Mouse (Mus musculus) heart, adult 2 months (tissue): ENCODE measurements around the gene Sash3. TPM values are rescaled to one million over a fixed set of nuclear protein-coding genes. Genes with fewer than 3 reads are reported as not detected.
A peak's percentile ranks its signal among the peaks of the same experiment; 100 is the strongest.
"Not testable (repeated sequence)": the region's sequence is repeated elsewhere in the genome, so short reads cannot be mapped to it uniquely, and the experiment has no call there.

Source experiments
- DNase-seq, 2 experiments: peaks; one replicate each; pipeline ENCODE4 v3.0.0; 2021
- H3K27ac ChIP-seq: fragments of 200-600 bp; 2 replicates; pipeline ENCODE4 v1.8.1; 2022
- H3K27me3 ChIP-seq: fragments of 200-500 bp; 2 replicates; pipeline ENCODE4 v1.6.1; 2012; ENCODE audit warnings: mild to moderate bottlenecking, low read length, inconsistent platforms, mixed read lengths; ENCODE audit not compliant: control insufficient read depth, insufficient read depth
- H3K36me3 ChIP-seq: fragments of 200-500 bp; 2 replicates; pipeline ENCODE4 v1.6.1; 2012; ENCODE audit warnings: low read length, inconsistent platforms; ENCODE audit not compliant: control insufficient read depth, insufficient read depth
- H3K4me1 ChIP-seq: fragments of 200-500 bp; 2 replicates; pipeline ENCODE4 v1.6.1; 2011; ENCODE audit warnings: low read length; ENCODE audit not compliant: control insufficient read depth, insufficient read depth
- H3K4me3 ChIP-seq: fragments of 200-600 bp; 2 replicates; pipeline ENCODE4 v1.8.1; 2022
- H3K79me2 ChIP-seq: fragments of 200-500 bp; replicated peaks from 2 replicates; pipeline ENCODE4 v1.6.1; 2012; ENCODE audit warnings: mild to moderate bottlenecking, inconsistent platforms, low read length, moderate library complexity, mixed read lengths; ENCODE audit not compliant: control insufficient read depth, insufficient read depth
- H3K9ac ChIP-seq: fragments of 200-500 bp; 2 replicates; pipeline ENCODE4 v1.6.1; 2012; ENCODE audit warnings: low read depth, mild to moderate bottlenecking, control low read depth, inconsistent platforms, low read length, mixed read lengths
- CTCF ChIP-seq: fragments of 200-600 bp; IDR thresholded peaks from 2 replicates; pipeline ENCODE4 v1.8.1; 2022; ENCODE audit warnings: antibody characterized with exemption, mild to moderate bottlenecking, moderate library complexity
- EP300 ChIP-seq: fragments of 200-500 bp; IDR thresholded peaks from 2 replicates; pipeline ENCODE4 v1.6.1; 2011; ENCODE audit warnings: low read depth, low read length, control low read depth; ENCODE audit not compliant: insufficient read depth
- POLR2A ChIP-seq: fragments of 200-500 bp; IDR thresholded peaks from 2 replicates; pipeline ENCODE4 v1.6.1; 2011; ENCODE audit warnings: mild to moderate bottlenecking, low read depth, low read length, control low read depth; ENCODE audit not compliant: insufficient read depth
- WGBS: fragments of 180-500 bp; shearing (Covaris S2); methylation state at CpG from one replicate; pipeline ENCODE4 v1.1.7; 2018; 5-methylcytosine and 5-hydroxymethylcytosine counted together
- intact Hi-C: fragments of 180-260 bp; cut with DNase I; formaldehyde crosslinking; loops from one replicate; pipeline ENCODE4 v1.15.1; 2025
- polyA plus RNA-seq: library from polyadenylated mRNA; depleted of rRNA; stranded (reverse); fragments of >200 nt; gene quantifications from 2 replicates; pipeline ENCODE4 v1.2.3, GENCODE M21; 2012; rRNA removed
- total RNA-seq, 2 experiments: library from RNA; stranded (reverse); gene quantifications; 2 replicates each; pipeline ENCODE4 v1.2.3; 2021

Sash3 gene
- total and polyA plus RNA-seq, 3 experiments = 1.2 to 2.9 (median 1.3) TPM

DNA sequence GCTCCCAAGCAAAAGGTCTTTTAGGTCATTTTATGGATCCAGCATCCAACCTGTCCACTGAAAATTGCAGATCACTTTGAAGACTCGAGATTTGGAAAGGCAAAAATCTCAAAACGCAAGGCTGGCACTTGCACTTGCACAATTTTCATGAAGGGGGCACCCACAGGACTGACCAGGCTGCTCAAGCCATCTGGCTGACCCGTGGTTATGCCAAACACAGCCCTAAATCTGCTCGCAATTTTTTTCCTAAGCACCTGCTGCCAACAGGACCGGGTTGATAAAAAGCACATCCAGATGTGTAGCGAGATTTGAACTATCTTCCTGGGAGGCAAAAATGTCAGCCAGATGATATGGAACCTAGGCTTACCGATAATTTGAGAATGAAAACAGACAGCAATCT, 57.5 kb downstream of the Sash3 start:
- no peaks in the 10 kb centered on the region for H3K4me1 ChIP-seq
- H3K9ac ChIP-seq = no peak overlapping the region
- no peaks in the 10 kb centered on the region; the same call in 1 of the 2 replicates for H3K36me3 ChIP-seq
- no peak for TF ChIP-seq POLR2A
- TF ChIP-seq EP300 = no peak
- no peak overlapping the region for H3K27ac ChIP-seq
- no peak overlapping the region for H3K4me3 ChIP-seq
- H3K27me3 ChIP-seq = no peaks in the 10 kb centered on the region
- intact Hi-C loops = no loop called here
- WGBS = 77% methylated on average over 7 of the region's 7 CpGs
- H3K79me2 ChIP-seq = no peaks in the 10 kb centered on the region
- no peak for DNase-seq

DNA sequence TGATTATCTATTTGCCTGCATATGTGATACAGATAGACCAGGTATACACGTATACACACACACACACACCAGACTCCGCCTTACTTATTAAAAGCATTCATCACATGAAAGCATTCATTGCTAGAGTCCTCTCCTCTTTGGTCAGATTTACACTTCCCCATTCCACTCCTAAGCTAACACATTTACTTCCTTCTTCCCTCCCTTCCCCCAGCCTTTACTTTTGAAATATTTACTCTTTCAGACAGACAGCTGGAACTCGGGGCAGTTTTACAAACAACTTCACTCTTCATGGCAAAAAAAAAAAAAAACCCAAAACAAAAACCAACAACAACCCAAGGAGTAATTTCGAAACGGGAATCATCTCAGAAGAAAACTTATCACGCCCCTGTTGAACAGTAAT, 58.2 kb downstream of the Sash3 start:
- Histone ChIP-seq H3K36me3 (no peaks in the 10 kb centered on the region; the same call in 1 of the 2 replicates), H3K4me1 (no peaks in the 10 kb centered on the region), H3K9ac (no peak overlapping the region), H3K27me3 (no peaks in the 10 kb centered on the region), H3K27ac (no peak overlapping the region), H3K4me3 (no peak overlapping the region), H3K79me2 (no peaks in the 10 kb centered on the region)
- TF ChIP-seq CTCF (no peak), POLR2A (no peak), EP300 (no peak)
- intact Hi-C loops = no loop called here
- no peak for DNase-seq
- WGBS = 78% methylated on average over 6 of the region's 6 CpGs

DNA sequence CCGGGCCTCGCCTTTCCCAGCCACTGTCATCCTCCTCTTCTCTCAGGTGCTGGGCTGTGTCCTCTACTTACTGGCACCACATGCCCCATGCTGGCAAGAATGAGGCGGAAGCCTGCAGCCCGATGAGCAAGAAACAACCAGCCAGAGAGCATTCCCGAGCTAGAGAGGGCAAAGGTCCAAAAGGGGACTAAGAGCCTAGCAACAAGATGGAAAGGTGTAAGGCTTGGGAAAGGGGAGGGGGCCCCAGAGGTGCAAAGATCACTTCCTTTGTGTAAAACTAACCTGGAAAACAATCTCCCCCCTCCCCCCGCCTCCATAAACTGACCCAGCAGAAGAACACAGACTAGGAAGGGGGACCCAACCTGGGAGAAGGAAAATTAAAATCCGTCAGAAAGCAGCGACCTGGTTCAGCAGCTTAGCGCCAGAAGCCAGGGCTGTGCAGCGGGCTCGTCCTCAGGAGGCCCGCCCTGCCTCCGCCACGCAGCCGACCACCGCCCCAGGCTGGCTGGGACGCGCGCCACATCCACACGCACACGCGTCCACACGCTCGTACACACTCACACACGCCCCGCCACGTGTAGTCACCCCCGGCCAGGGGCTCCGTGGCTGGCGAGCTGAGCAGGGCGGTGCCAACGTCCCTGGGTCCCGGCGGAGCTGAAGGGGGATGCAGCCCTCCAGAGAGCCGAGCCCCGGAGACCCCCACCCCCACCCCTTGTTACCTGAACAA, 61.7 kb downstream of the Sash3 start:
- TF ChIP-seq POLR2A = no peak
- TF ChIP-seq CTCF = no peak
- no peak for TF ChIP-seq EP300
- Histone ChIP-seq H3K36me3 (no peaks in the 10 kb centered on the region), H3K27me3 (no peaks in the 10 kb centered on the region), H3K4me1 (no peaks in the 10 kb centered on the region), H3K79me2 (no peaks in the 10 kb centered on the region), H3K4me3 (peak overlapping the region; percentile 54), H3K27ac (peak overlapping the region; percentile 57), H3K9ac (peak overlapping the region; percentile 94)
- 11% methylated on average over 36 of the region's 36 CpGs for WGBS
- intact Hi-C loops = loop anchor here (5.0 kb wide), 3 partner anchors 49 to 134 kb away; partner anchors contain the start of genes Bcorl1 and Utp14a
- DNase-seq = peak; percentile 25 to 28

DNA sequence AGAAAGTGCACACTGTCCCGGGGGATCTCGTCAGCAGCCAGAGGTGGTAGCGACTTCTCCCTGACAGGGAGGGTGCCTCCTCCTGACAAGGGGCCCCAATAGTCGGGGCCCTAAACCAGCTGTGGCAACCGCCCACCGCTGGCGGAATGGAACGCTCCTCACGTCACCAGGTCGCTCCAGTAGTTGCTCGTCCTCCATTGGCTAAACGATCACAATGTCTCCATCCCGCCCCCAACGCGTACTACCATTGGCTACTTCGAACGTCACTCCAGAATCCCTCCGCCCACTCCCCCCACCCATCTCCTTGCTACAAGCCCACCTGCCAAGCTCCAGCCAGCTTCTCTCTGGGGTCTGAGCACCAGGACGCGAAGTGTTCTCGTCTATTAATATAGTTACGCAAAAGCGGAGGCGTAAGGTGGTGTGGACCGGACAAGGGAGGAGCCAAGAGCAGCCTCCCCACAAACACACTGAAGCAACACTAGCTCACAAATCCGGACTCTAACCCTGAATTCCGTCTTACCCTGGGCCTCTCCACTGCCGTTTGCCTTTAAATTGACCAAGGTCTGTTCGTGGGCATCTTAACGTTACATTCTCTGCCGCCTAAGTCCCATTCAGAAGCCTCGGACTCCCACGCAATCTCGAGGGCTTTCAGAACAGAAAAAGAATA, 62.4 kb downstream of the Sash3 start, which contains the start of gene Zdhhc9:
TSS of gene Zdhhc9 (minus strand) at position 360 of the 667 bp plus-strand sequence.
- WGBS = 18% methylated on average over 34 of the region's 34 CpGs
- no peaks in the 10 kb centered on the region for H3K79me2 ChIP-seq
- peak within 1 kb of the TSS; percentile 54 for H3K4me3 ChIP-seq
- DNase-seq = peak; percentile 88 to 89
- no peak for TF ChIP-seq EP300
- TF ChIP-seq POLR2A = peak; percentile 65
- no peaks in the 10 kb centered on the region for H3K4me1 ChIP-seq
- H3K36me3 ChIP-seq = no peaks in the 10 kb centered on the region
- intact Hi-C loops = loop anchor here (5.0 kb wide), 3 partner anchors 49 to 134 kb away; partner anchors contain the start of genes Bcorl1 and Utp14a
- peak within 1 kb of the TSS; percentile 57 for H3K27ac ChIP-seq
- peak within 1 kb of the TSS; percentile 94 for H3K9ac ChIP-seq
- no peaks in the 10 kb centered on the region for H3K27me3 ChIP-seq

DNA sequence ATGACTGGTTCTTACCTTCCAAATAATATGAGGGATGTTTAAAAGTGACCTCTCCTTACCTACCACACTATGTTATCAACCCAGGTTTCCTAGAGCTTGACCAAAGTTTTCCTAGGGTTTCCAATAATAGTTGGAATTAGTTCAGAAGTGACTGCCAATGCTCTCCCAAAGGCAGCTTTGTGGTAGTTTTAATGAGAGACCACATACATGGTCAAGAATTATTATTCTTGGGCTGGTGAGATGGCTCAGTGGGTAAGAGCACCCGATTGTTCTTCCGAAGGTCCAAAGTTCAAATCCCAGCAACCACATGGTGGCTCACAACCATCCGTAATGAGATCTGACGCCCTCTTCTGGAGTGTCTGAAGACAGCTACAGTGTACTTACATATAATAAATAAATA, 63.5 kb downstream of the Sash3 start:
- H3K27me3 ChIP-seq, H3K4me1 ChIP-seq, DNase-seq, H3K9ac ChIP-seq, H3K27ac ChIP-seq, H3K79me2 ChIP-seq, H3K36me3 ChIP-seq, H3K4me3 ChIP-seq: not testable (repeated sequence)
- intact Hi-C loops = loop anchor here (5.0 kb wide), 3 partner anchors 48 to 133 kb away; partner anchors contain the start of genes Bcorl1 and Utp14a
- 77% methylated on average over 4 of the region's 4 CpGs for WGBS

Other genes with a start within 250 kb of the Sash3 start
- 10 to 100 TPM in 1 of 2 experiments, 1 to 10 TPM in 1; 9.8 to 11.7 TPM for gene Ocrl, start 234.0 kb upstream of the Sash3 start, total RNA-seq
- 8.4 and 14.9 TPM in 2 replicates for gene Ocrl, start 234.0 kb upstream of the Sash3 start, polyA plus RNA-seq
- gene Apln, start 111.6 kb upstream of the Sash3 start, total RNA-seq = 1 to 10 TPM; 6.6 to 8.2 TPM
- gene Apln, start 111.6 kb upstream of the Sash3 start, polyA plus RNA-seq = 7.8 and 7.9 TPM in 2 replicates
- gene Xpnpep2, start 37.7 kb upstream of the Sash3 start, total RNA-seq = 1 to 10 TPM; 1.5 to 1.9 TPM
- gene Xpnpep2, start 37.7 kb upstream of the Sash3 start, polyA plus RNA-seq = 2.1 and 4.1 TPM in 2 replicates
- 10 to 100 TPM; 31.2 to 32.5 TPM for gene Zdhhc9, start 62.4 kb downstream of the Sash3 start, total RNA-seq
- gene Zdhhc9, start 62.4 kb downstream of the Sash3 start, polyA plus RNA-seq = 25.6 and 36.4 TPM in 2 replicates
- 10 to 100 TPM; 14.0 to 18.1 TPM for gene Utp14a, start 110.4 kb downstream of the Sash3 start, total RNA-seq
- gene Utp14a, start 110.4 kb downstream of the Sash3 start, polyA plus RNA-seq = 2.5 and 4.6 TPM in 2 replicates
- 1 to 10 TPM; 5.7 to 6.0 TPM for gene Bcorl1, start 194.9 kb downstream of the Sash3 start, total RNA-seq
- 2.2 and 2.3 TPM in 2 replicates for gene Bcorl1, start 194.9 kb downstream of the Sash3 start, polyA plus RNA-seq